Mouse (Mus musculus) cortical plate, adult 2 months (tissue): ENCODE results near the gene Osbpl10. TPM values are rescaled to one million over a fixed set of nuclear protein-coding genes. Genes with fewer than 3 reads are reported as not detected.
"Not testable (repeated sequence)": the region's sequence is repeated elsewhere in the genome, so short reads cannot be mapped to it uniquely, and the experiment has no call there.

Source experiments
- H3K27ac ChIP-seq: fragments of 200-500 bp; 2 replicates; pipeline ENCODE4 v1.5.1; 2012; ENCODE audit warnings: low read length, control low read depth, inconsistent platforms; ENCODE audit not compliant: insufficient read depth
- H3K4me1 ChIP-seq: fragments of 200-500 bp; 2 replicates; pipeline ENCODE4 v1.6.1; 2011; ENCODE audit warnings: low read length; ENCODE audit not compliant: control insufficient read depth, insufficient read depth
- H3K4me3 ChIP-seq: fragments of 200-500 bp; 2 replicates; pipeline ENCODE4 v1.5.1; 2011; ENCODE audit warnings: mild to moderate bottlenecking, low read length, control low read depth; ENCODE audit not compliant: insufficient read depth
- CTCF ChIP-seq: fragments of 200-500 bp; IDR thresholded peaks from 2 replicates; pipeline ENCODE4 v1.5.1; 2011; ENCODE audit warnings: mild to moderate bottlenecking, control low read depth, low read length; ENCODE audit not compliant: insufficient read depth; ENCODE audit errors: extremely low read depth
- POLR2A ChIP-seq: fragments of 200-500 bp; IDR thresholded peaks from 2 replicates; pipeline ENCODE4 v1.6.1; 2011; ENCODE audit warnings: mild to moderate bottlenecking, low read length, control low read depth; ENCODE audit not compliant: insufficient read depth; ENCODE audit errors: extremely low read depth
- polyA plus RNA-seq: library from polyadenylated mRNA; depleted of rRNA; stranded (reverse); fragments of >200 nt; gene quantifications from 2 replicates; pipeline ENCODE4 v1.2.3, GENCODE M21; 2012

Osbpl10 gene
- polyA plus RNA-seq, 1 experiment, result 21.1 TPM

- TF ChIP-seq CTCF, result no peak
- no peak for TF ChIP-seq POLR2A
- no peak overlapping the region for H3K4me3 ChIP-seq
- H3K27ac ChIP-seq, result peak overlapping the region; percentile 84
- peaks cover 9% of the 10 kb centered on the region for H3K4me1 ChIP-seq
These were observed 45.5 kb downstream of the Osbpl10 start for GRCm38 (mm10) chr9:115023708-115024383.

- no peak overlapping the region for H3K27ac ChIP-seq
- H3K4me3 ChIP-seq, result no peak overlapping the region
- H3K4me1 ChIP-seq, result peaks cover 3% of the 10 kb centered on the region
- no peak for TF ChIP-seq CTCF
- TF ChIP-seq POLR2A, result no peak
These were observed 50.9 kb downstream of the Osbpl10 start for GRCm38 (mm10) chr9:115029307-115029706.

- no peak overlapping the region for H3K4me3 ChIP-seq
- TF ChIP-seq POLR2A, result no peak
- TF ChIP-seq CTCF, result no peak
These were observed 52.2 kb downstream of the Osbpl10 start for GRCm38 (mm10) chr9:115030581-115030980.

GRCm38 (mm10) chr9:115031046-115031445, 52.7 kb downstream of the Osbpl10 start:
- H3K4me1 ChIP-seq, H3K27ac ChIP-seq, H3K4me3 ChIP-seq: not testable (repeated sequence)

More at GRCm38 (mm10) chr9:115030581-115030980, 52.2 kb downstream of the Osbpl10 start:
- H3K27ac ChIP-seq, result no peak overlapping the region
- H3K4me1 ChIP-seq, result no peaks in the 10 kb centered on the region

- no peaks in the 10 kb centered on the region for H3K4me1 ChIP-seq
- no peak overlapping the region for H3K27ac ChIP-seq
- TF ChIP-seq POLR2A (0 out of 2 replicates have a peak, but pooled peaks have one; percentile 11), CTCF (no peak)
- no peak overlapping the region for H3K4me3 ChIP-seq
These were observed 54.4 kb downstream of the Osbpl10 start for GRCm38 (mm10) chr9:115032786-115033185.

- peaks cover 6% of the 10 kb centered on the region; the same call in 1 of the 2 replicates for H3K4me1 ChIP-seq
- peak overlapping the region; percentile 24; the same call in 1 of the 2 replicates for H3K27ac ChIP-seq
- TF ChIP-seq CTCF (no peak), POLR2A (no peak)
- no peak overlapping the region for H3K4me3 ChIP-seq
These were observed 55.9 kb downstream of the Osbpl10 start for GRCm38 (mm10) chr9:115034271-115034670.

- no peak overlapping the region for H3K27ac ChIP-seq
- peaks cover 6% of the 10 kb centered on the region; the same call in 1 of the 2 replicates for H3K4me1 ChIP-seq
- no peak overlapping the region for H3K4me3 ChIP-seq
- TF ChIP-seq CTCF, result no peak
- no peak for TF ChIP-seq POLR2A
These were observed 56.4 kb downstream of the Osbpl10 start for GRCm38 (mm10) chr9:115034788-115035187.

- H3K27ac ChIP-seq, result no peak overlapping the region
- TF ChIP-seq CTCF (no peak), POLR2A (no peak)
- H3K4me3 ChIP-seq, result no peak overlapping the region
- H3K4me1 ChIP-seq, result peaks cover 6% of the 10 kb centered on the region; the same call in 1 of the 2 replicates
These were observed 59.8 kb downstream of the Osbpl10 start for GRCm38 (mm10) chr9:115038215-115038614.

- TF ChIP-seq POLR2A (no peak), CTCF (no peak)
- Histone ChIP-seq H3K4me3 (no peak overlapping the region), H3K4me1 (peaks cover 6% of the 10 kb centered on the region; the same call in 1 of the 2 replicates), H3K27ac (no peak overlapping the region)
These were observed 60.3 kb downstream of the Osbpl10 start for GRCm38 (mm10) chr9:115038686-115039085.

- no peak overlapping the region for H3K27ac ChIP-seq
- TF ChIP-seq CTCF (no peak), POLR2A (no peak)
- peaks cover 6% of the 10 kb centered on the region; the same call in 1 of the 2 replicates for H3K4me1 ChIP-seq
- H3K4me3 ChIP-seq, result no peak overlapping the region
These were observed 60.9 kb downstream of the Osbpl10 start for GRCm38 (mm10) chr9:115039245-115039644.

GRCm38 (mm10) chr9:115042571-115042970, 64.2 kb downstream of the Osbpl10 start:
- no peak overlapping the region for H3K27ac ChIP-seq
- H3K4me1 ChIP-seq, result peaks cover 15% of the 10 kb centered on the region
- no peak overlapping the region for H3K4me3 ChIP-seq
- TF ChIP-seq POLR2A (no peak), CTCF (no peak)
